Mouse (Mus musculus) adipocyte (in vitro differentiated cells): ENCODE results near the gene Tnrc6c.

Experiments
- DNase-seq: peaks from one replicate; pipeline ENCODE4 v3.0.0-alpha.2; 2016; ENCODE audit warnings: low spot score

Tnrc6c gene

GRCm38 (mm10) chr11:117653491-117654351 lies at the start of gene Tnrc6c:
Gene Tnrc6c, plus strand, starts transcription at chr11:117654289.
- DNase-seq, result no peak

GRCm38 (mm10) chr11:117606137-117606536 lies 48.0 kb upstream of the Tnrc6c start:
- DNase-seq, result no peak

- DNase-seq, result no peak
Observed at GRCm38 (mm10) chr11:117606605-117607203, 47.4 kb upstream of the Tnrc6c start.

- DNase-seq, result no peak
Observed at GRCm38 (mm10) chr11:117608141-117608789, 45.8 kb upstream of the Tnrc6c start.

GRCm38 (mm10) chr11:117608976-117609375 lies 45.1 kb upstream of the Tnrc6c start:
- DNase-seq, result no peak

- DNase-seq, result no peak
Observed at GRCm38 (mm10) chr11:117610589-117610988, 43.5 kb upstream of the Tnrc6c start.

- no peak for DNase-seq
Observed at GRCm38 (mm10) chr11:117611068-117611467, 43.0 kb upstream of the Tnrc6c start.

GRCm38 (mm10) chr11:117611860-117612259 lies 42.2 kb upstream of the Tnrc6c start:
- DNase-seq, result no peak

- no peak for DNase-seq
Observed at GRCm38 (mm10) chr11:117612885-117613284, 41.2 kb upstream of the Tnrc6c start.

GRCm38 (mm10) chr11:117617368-117617908 lies 36.7 kb upstream of the Tnrc6c start:
- no peak for DNase-seq

GRCm38 (mm10) chr11:117618214-117618613 lies 35.9 kb upstream of the Tnrc6c start:
- no peak for DNase-seq

GRCm38 (mm10) chr11:117618774-117619173 lies 35.3 kb upstream of the Tnrc6c start:
- DNase-seq, result no peak

GRCm38 (mm10) chr11:117619581-117619980 lies 34.5 kb upstream of the Tnrc6c start:
- DNase-seq, result no peak

- no peak for DNase-seq
Observed at GRCm38 (mm10) chr11:117625196-117625595, 28.9 kb upstream of the Tnrc6c start.

- DNase-seq, result no peak
Observed at GRCm38 (mm10) chr11:117626557-117626956, 27.5 kb upstream of the Tnrc6c start.

GRCm38 (mm10) chr11:117627060-117627562 lies 27.0 kb upstream of the Tnrc6c start:
- DNase-seq, result no peak

- DNase-seq, result no peak
Observed at GRCm38 (mm10) chr11:117627746-117628311, 26.3 kb upstream of the Tnrc6c start.

GRCm38 (mm10) chr11:117628312-117628779 lies 25.7 kb upstream of the Tnrc6c start:
- no peak for DNase-seq

GRCm38 (mm10) chr11:117629865-117630264 lies 24.2 kb upstream of the Tnrc6c start:
- DNase-seq, result no peak

- DNase-seq, result no peak
Observed at GRCm38 (mm10) chr11:117630868-117631565, 23.1 kb upstream of the Tnrc6c start.

- no peak for DNase-seq
Observed at GRCm38 (mm10) chr11:117633310-117633709, 20.8 kb upstream of the Tnrc6c start.
